ENCODE assay signal across 24 mouse cellular contexts in genomic region chr17:46267511-46267910, GRCm38 (mm10). TPM values are rescaled to one million over a fixed set of nuclear protein-coding genes. Genes with fewer than 3 reads are reported as not detected.
A peak's percentile ranks its signal among the peaks of the same experiment; 100 is the strongest.
DNase-seq lines count a peak whose midpoint lies in the region; ATAC-seq and TF ChIP-seq lines count a peak whose summit lies in the region.
"Had no signal": no experiment of that assay in that cellular context is flagged by ENCODE, and none has a peak within 500 bp of the region (broad histone marks: within the 10 kb centered on the region; RNA-seq: fewer than 3 reads in every experiment).

No protein-coding gene starts in this region.

- H3K36me3 ChIP-seq in embryonic facial prominence, embryonic 15.5 days = peaks cover 69% of the 10 kb centered on the region
- peaks cover 19% of the 10 kb centered on the region for H3K36me3 ChIP-seq in intestine, embryonic 16.5 days (ENCODE audit: control insufficient read depth, insufficient read depth, low read length)
- peaks cover 22% of the 10 kb centered on the region for H3K36me3 ChIP-seq in stomach, postnatal 0 days (ENCODE audit: control insufficient read depth, insufficient read depth, low read length)
- peaks cover 24% of the 10 kb centered on the region for H3K36me3 ChIP-seq in forebrain, embryonic 15.5 days

- no peaks in the 10 kb centered on the region for H3K9me3 ChIP-seq in embryonic facial prominence, embryonic 15.5 days (replicated peaks)
- no peaks in the 10 kb centered on the region for H3K9me3 ChIP-seq in intestine, embryonic 16.5 days (ENCODE audit: control insufficient read depth, low read length)
- no peaks in the 10 kb centered on the region for H3K9me3 ChIP-seq in stomach, postnatal 0 days (ENCODE audit: control insufficient read depth, low read length)
- H3K9me3 ChIP-seq in forebrain, embryonic 15.5 days = no peaks in the 10 kb centered on the region
- H3K9me3 ChIP-seq: heart, embryonic 12.5 days; liver, embryonic 15.5 days; lung, embryonic 15.5 days; midbrain, embryonic 12.5 days; neural tube, embryonic 15.5 days had no signal

- no peaks in the 10 kb centered on the region for H3K27me3 ChIP-seq in embryonic facial prominence, embryonic 15.5 days
- H3K27me3 ChIP-seq in intestine, embryonic 16.5 days (replicated peaks; ENCODE audit: control insufficient read depth, insufficient read depth, low read length) = no peaks in the 10 kb centered on the region
- no peaks in the 10 kb centered on the region for H3K27me3 ChIP-seq in stomach, postnatal 0 days (ENCODE audit: control insufficient read depth, insufficient read depth, low read length)
- H3K27me3 ChIP-seq in forebrain, embryonic 15.5 days = no peaks in the 10 kb centered on the region
- H3K27me3 ChIP-seq: heart, embryonic 12.5 days; liver, embryonic 15.5 days; lung, embryonic 15.5 days; midbrain, embryonic 12.5 days; neural tube, embryonic 15.5 days had no signal

- no peak for TF ChIP-seq EP300 in stomach, postnatal 0 days (optimal IDR thresholded peaks at IDR 0.05)

- no peak overlapping the region for H3K4me3 ChIP-seq in layer of hippocampus, adult 2 months
- H3K4me3 ChIP-seq in embryonic facial prominence, embryonic 15.5 days (replicated peaks) = no peak overlapping the region
- H3K4me3 ChIP-seq in intestine, embryonic 16.5 days (ENCODE audit: low read length) = no peak overlapping the region
- no peak overlapping the region for H3K4me3 ChIP-seq in stomach, postnatal 0 days (ENCODE audit: low read depth, low read length)
- H3K4me3 ChIP-seq in forebrain, embryonic 15.5 days = no peak overlapping the region
- H3K4me3 ChIP-seq: heart, embryonic 12.5 days; liver, embryonic 15.5 days; lung, embryonic 15.5 days; midbrain, embryonic 12.5 days; neural tube, embryonic 15.5 days had no signal

- no peak overlapping the region for H3K4me2 ChIP-seq in embryonic facial prominence, embryonic 15.5 days (replicated peaks)
- no peak overlapping the region for H3K4me2 ChIP-seq in intestine, embryonic 16.5 days (ENCODE audit: low read depth, low read length)
- H3K4me2 ChIP-seq in stomach, postnatal 0 days (replicated peaks; ENCODE audit: low read depth) = no peak overlapping the region
- no peak overlapping the region for H3K4me2 ChIP-seq in forebrain, embryonic 15.5 days (replicated peaks)
- H3K4me2 ChIP-seq: heart, embryonic 12.5 days; liver, embryonic 15.5 days; lung, embryonic 15.5 days; midbrain, embryonic 12.5 days; neural tube, embryonic 15.5 days had no signal

- no peak for DNase-seq in layer of hippocampus, adult 2 months (ENCODE audit: low spot score in 2 of 2)
- no peak for DNase-seq in layer of hippocampus, postnatal 25 days (ENCODE audit: extremely low spot score in 1 of 2, low spot score in 1 of 2)
- DNase-seq in stomach, postnatal 0 days (ENCODE audit: low spot score) = no peak
- no peak for DNase-seq in gastrocnemius, postnatal 10 days
- DNase-seq: adrenal gland, postnatal 10 days; cerebellum, adult 18-20 months; cerebellum, postnatal 14 days; forebrain, postnatal 0 days; heart, postnatal 14 days; kidney, adult 2 months; kidney, postnatal 14 days; layer of hippocampus, postnatal 36 days; liver; thymus, postnatal 14 days had no signal

- ATAC-seq in embryonic facial prominence, embryonic 15.5 days (ENCODE audit: insufficient number of reproducible peaks, low FRiP score, low TSS enrichment, low read depth) = no peak
- ATAC-seq in intestine, embryonic 16.5 days = peak; percentile 21
- no peak for ATAC-seq in stomach, postnatal 0 days (ENCODE audit: low FRiP score, low TSS enrichment)
- ATAC-seq in forebrain, embryonic 15.5 days (replicated peaks) = no peak
- ATAC-seq: forebrain, postnatal 0 days; hindbrain, postnatal 0 days had no signal

- 0 out of 2 replicates have a peak overlapping the region, but pooled peaks have one; percentile 28 for H3K27ac ChIP-seq in layer of hippocampus, adult 2 months
- 0 out of 2 replicates have a peak overlapping the region, but pooled peaks have one; percentile 77 for H3K27ac ChIP-seq in embryonic facial prominence, embryonic 15.5 days (replicated peaks)
- H3K27ac ChIP-seq in intestine, embryonic 16.5 days (ENCODE audit: low read length) = peak overlapping the region; percentile 53
- H3K27ac ChIP-seq in stomach, postnatal 0 days (replicated peaks) = peak overlapping the region; percentile 77
- H3K27ac ChIP-seq in forebrain, embryonic 15.5 days (replicated peaks) = no peak overlapping the region
- H3K27ac ChIP-seq: hindbrain, postnatal 0 days; liver, embryonic 15.5 days; midbrain, embryonic 12.5 days; neural tube, embryonic 15.5 days had no signal

- TF ChIP-seq CTCF in layer of hippocampus, adult 2 months (conservative IDR thresholded peaks at IDR 0.05) = no peak
- TF ChIP-seq CTCF in stomach, postnatal 0 days (IDR thresholded peaks at IDR 0.05; ENCODE audit: low read depth) = no peak

- 67% methylated on average over 7 of the region's 7 CpGs for WGBS in embryonic facial prominence, embryonic 15.5 days
- 71% methylated on average over 7 of the region's 7 CpGs for WGBS in intestine, embryonic 16.5 days
- 72% methylated on average over 7 of the region's 7 CpGs for WGBS in stomach, postnatal 0 days
- 87% methylated on average over 7 of the region's 7 CpGs for WGBS in forebrain, embryonic 15.5 days

- H3K9ac ChIP-seq in embryonic facial prominence, embryonic 15.5 days = no peak overlapping the region
- 0 out of 2 replicates have a peak overlapping the region, but pooled peaks have one; percentile 8 for H3K9ac ChIP-seq in intestine, embryonic 16.5 days (ENCODE audit: low read depth, low read length)
- H3K9ac ChIP-seq in stomach, postnatal 0 days (ENCODE audit: low read length) = no peak overlapping the region
- H3K9ac ChIP-seq in forebrain, embryonic 15.5 days (replicated peaks) = no peak overlapping the region
- H3K9ac ChIP-seq: forebrain, postnatal 0 days; liver, embryonic 15.5 days; lung, embryonic 15.5 days; midbrain, embryonic 12.5 days; neural tube, embryonic 15.5 days had no signal

- H3K4me1 ChIP-seq in embryonic facial prominence, embryonic 15.5 days = peaks cover 64% of the 10 kb centered on the region
- H3K4me1 ChIP-seq in intestine, embryonic 16.5 days (ENCODE audit: control insufficient read depth, insufficient read depth, low read length) = peaks cover 42% of the 10 kb centered on the region
- no peaks in the 10 kb centered on the region for H3K4me1 ChIP-seq in stomach, postnatal 0 days (replicated peaks; ENCODE audit: control insufficient read depth, insufficient read depth)
- H3K4me1 ChIP-seq in forebrain, embryonic 15.5 days = peaks cover 3% of the 10 kb centered on the region
- H3K4me1 ChIP-seq: midbrain, embryonic 12.5 days had no signal

RNA-seq across cellular contexts. Expression of gene Lrrc73, which starts 14.2 kb away (rescaled TPM):
- 10 to 100 TPM; 57.3 to 58.2 TPM for total RNA-seq in layer of hippocampus, adult 2 months (2021)
- 10 to 100 TPM; 69.7 to 72.5 TPM for total RNA-seq in layer of hippocampus, postnatal 25 days (2021)
- polyA plus RNA-seq in embryonic facial prominence, embryonic 15.5 days (2015; fragmentation: Nextera tagmentation; extraction: Ambion mirVana) = 2.3 and 3.7 TPM in 2 replicates
- 0.43 and 0.75 TPM in 2 replicates for polyA plus RNA-seq in intestine, embryonic 16.5 days (2015; fragmentation: Nextera tagmentation; extraction: Ambion mirVana)
- 0.73 and 0.79 TPM in 2 replicates for polyA plus RNA-seq in stomach, postnatal 0 days (2015; fragmentation: Nextera tagmentation; extraction: Ambion mirVana)
- polyA plus RNA-seq in forebrain, embryonic 15.5 days (2015; fragmentation: Nextera tagmentation; extraction: Ambion mirVana) = 10.0 and 12.0 TPM in 2 replicates
- under 1 TPM; 0.54 to 0.79 TPM for total RNA-seq in gastrocnemius, postnatal 10 days (2021)
- polyA plus RNA-seq: liver, embryonic 15.5 days had no signal

RNA-seq across cellular contexts. Expression of gene Tjap1, which starts 15.3 kb away (rescaled TPM):
- total RNA-seq in layer of hippocampus, adult 2 months (2021) = 10 to 100 TPM; 54.0 to 56.7 TPM
- total RNA-seq in layer of hippocampus, postnatal 25 days (2021) = 10 to 100 TPM; 47.6 to 49.6 TPM
- polyA plus RNA-seq in embryonic facial prominence, embryonic 15.5 days (2015; fragmentation: Nextera tagmentation; extraction: Ambion mirVana) = 56.0 and 64.0 TPM in 2 replicates
- polyA plus RNA-seq in intestine, embryonic 16.5 days (2015; fragmentation: Nextera tagmentation; extraction: Ambion mirVana) = 27.0 and 29.6 TPM in 2 replicates
- 13.5 and 17.7 TPM in 2 replicates for polyA plus RNA-seq in stomach, postnatal 0 days (2015; fragmentation: Nextera tagmentation; extraction: Ambion mirVana)
- polyA plus RNA-seq in forebrain, embryonic 15.5 days (2015; fragmentation: Nextera tagmentation; extraction: Ambion mirVana) = 31.5 and 37.1 TPM in 2 replicates
- 10 to 100 TPM; 42.3 to 64.0 TPM for total RNA-seq in gastrocnemius, postnatal 10 days (2021)

RNA-seq across cellular contexts. Expression of gene Yipf3, which starts 19.6 kb away (rescaled TPM):
- total RNA-seq in layer of hippocampus, adult 2 months (2021) = 10 to 100 TPM; 80.3 to 95.2 TPM
- total RNA-seq in layer of hippocampus, postnatal 25 days (2021) = 10 to 100 TPM; 83.8 to 97.4 TPM
- 141 and 147 TPM in 2 replicates for polyA plus RNA-seq in embryonic facial prominence, embryonic 15.5 days (2015; fragmentation: Nextera tagmentation; extraction: Ambion mirVana)
- 122 and 123 TPM in 2 replicates for polyA plus RNA-seq in intestine, embryonic 16.5 days (2015; fragmentation: Nextera tagmentation; extraction: Ambion mirVana)
- 119 and 125 TPM in 2 replicates for polyA plus RNA-seq in stomach, postnatal 0 days (2015; fragmentation: Nextera tagmentation; extraction: Ambion mirVana)
- polyA plus RNA-seq in forebrain, embryonic 15.5 days (2015; fragmentation: Nextera tagmentation; extraction: Ambion mirVana) = 91.5 and 93.8 TPM in 2 replicates
- 10 to 100 TPM; 53.6 to 66.6 TPM for total RNA-seq in gastrocnemius, postnatal 10 days (2021)

RNA-seq across cellular contexts. Expression of gene Polr1c, which starts 19.7 kb away (rescaled TPM):
- total RNA-seq in layer of hippocampus, adult 2 months (2021) = 10 to 100 TPM; 37.6 to 39.0 TPM
- total RNA-seq in layer of hippocampus, postnatal 25 days (2021) = 10 to 100 TPM; 36.3 to 40.4 TPM
- 81.3 and 83.1 TPM in 2 replicates for polyA plus RNA-seq in embryonic facial prominence, embryonic 15.5 days (2015; fragmentation: Nextera tagmentation; extraction: Ambion mirVana)
- polyA plus RNA-seq in intestine, embryonic 16.5 days (2015; fragmentation: Nextera tagmentation; extraction: Ambion mirVana) = 64.5 and 69.5 TPM in 2 replicates
- polyA plus RNA-seq in stomach, postnatal 0 days (2015; fragmentation: Nextera tagmentation; extraction: Ambion mirVana) = 47.7 and 48.0 TPM in 2 replicates
- polyA plus RNA-seq in forebrain, embryonic 15.5 days (2015; fragmentation: Nextera tagmentation; extraction: Ambion mirVana) = 89.5 and 97.2 TPM in 2 replicates
- total RNA-seq in gastrocnemius, postnatal 10 days (2021) = 10 to 100 TPM; 18.5 to 21.8 TPM

RNA-seq across cellular contexts. Expression of gene Dlk2, which starts 29.7 kb away (rescaled TPM):
- 10 to 100 TPM; 52.5 to 53.5 TPM for total RNA-seq in layer of hippocampus, adult 2 months (2021)
- 10 to 100 TPM; 45.3 to 47.0 TPM for total RNA-seq in layer of hippocampus, postnatal 25 days (2021)
- polyA plus RNA-seq in embryonic facial prominence, embryonic 15.5 days (2015; fragmentation: Nextera tagmentation; extraction: Ambion mirVana) = 16.6 and 16.8 TPM in 2 replicates
- polyA plus RNA-seq in intestine, embryonic 16.5 days (2015; fragmentation: Nextera tagmentation; extraction: Ambion mirVana) = 0.54 and 0.69 TPM in 2 replicates
- 8.9 and 10.8 TPM in 2 replicates for polyA plus RNA-seq in stomach, postnatal 0 days (2015; fragmentation: Nextera tagmentation; extraction: Ambion mirVana)
- 7.2 and 9.2 TPM in 2 replicates for polyA plus RNA-seq in forebrain, embryonic 15.5 days (2015; fragmentation: Nextera tagmentation; extraction: Ambion mirVana)
- under 1 TPM; 0.35 to 0.79 TPM for total RNA-seq in gastrocnemius, postnatal 10 days (2021)
- total RNA-seq: megakaryocyte progenitor cell, adult 5-6 weeks had no signal
- polyA plus RNA-seq: liver, embryonic 15.5 days had no signal
